Mouse (Mus musculus): ENCODE results near the gene Peg3.

Peg3 gene

DNA sequence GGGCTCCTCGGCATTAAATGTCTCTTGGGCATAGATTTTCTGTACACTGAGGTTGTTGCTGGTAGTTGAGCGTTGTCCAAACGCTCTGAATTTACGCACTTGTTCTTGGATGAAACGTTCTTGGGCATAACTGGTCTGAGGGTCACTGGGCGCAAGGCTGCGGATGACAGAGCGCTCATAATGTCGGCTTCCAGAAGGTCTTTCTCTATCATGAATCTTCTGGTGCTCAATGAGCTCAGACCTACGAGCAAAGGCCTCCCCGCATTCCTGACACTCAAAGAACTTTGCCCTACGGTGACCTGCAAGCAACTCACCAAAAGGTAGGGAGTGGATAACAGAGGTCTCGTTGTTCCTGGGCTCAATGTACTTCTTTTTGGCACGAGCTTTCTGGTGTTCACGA is 20.8 kb downstream of the Peg3 start:
- no peak for DNase-seq (ENCODE audit: low spot score in 2 of 2)

DNA sequence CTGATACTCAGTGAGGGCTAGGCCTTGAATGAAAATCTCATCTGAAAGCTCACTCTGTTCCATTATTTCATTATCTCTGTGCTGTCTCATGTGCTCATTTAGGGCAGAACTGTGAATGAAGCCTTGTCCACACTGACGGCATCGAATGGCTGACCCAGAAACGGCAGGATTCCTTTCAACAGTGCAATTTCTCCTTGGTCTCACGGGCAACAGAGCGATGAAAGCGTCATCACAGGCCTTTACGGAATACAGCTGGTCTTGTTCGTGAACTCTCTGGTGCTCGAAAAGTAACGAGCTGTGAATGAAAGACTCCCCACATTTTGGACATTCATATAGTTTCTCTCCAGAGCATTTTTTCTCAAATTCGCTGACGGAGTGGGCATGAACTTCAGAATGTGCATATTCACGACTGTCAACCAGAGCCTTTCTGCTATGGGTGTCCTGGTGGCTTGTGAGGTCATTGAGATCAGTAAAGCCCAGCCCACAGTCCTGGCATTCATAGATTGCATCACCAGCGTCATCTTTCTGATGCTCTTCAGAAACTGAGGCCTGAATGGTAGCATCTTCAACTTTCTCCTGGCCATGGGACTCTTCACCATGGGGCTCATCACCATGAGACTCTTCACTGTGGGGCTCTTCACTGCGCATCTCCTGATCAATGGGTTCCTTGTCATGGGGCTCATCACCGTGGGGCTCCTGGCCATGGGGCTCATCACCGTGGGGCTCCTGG is 21.6 kb downstream of the Peg3 start:
- no peak for DNase-seq (ENCODE audit: low spot score in 2 of 2)

DNA sequence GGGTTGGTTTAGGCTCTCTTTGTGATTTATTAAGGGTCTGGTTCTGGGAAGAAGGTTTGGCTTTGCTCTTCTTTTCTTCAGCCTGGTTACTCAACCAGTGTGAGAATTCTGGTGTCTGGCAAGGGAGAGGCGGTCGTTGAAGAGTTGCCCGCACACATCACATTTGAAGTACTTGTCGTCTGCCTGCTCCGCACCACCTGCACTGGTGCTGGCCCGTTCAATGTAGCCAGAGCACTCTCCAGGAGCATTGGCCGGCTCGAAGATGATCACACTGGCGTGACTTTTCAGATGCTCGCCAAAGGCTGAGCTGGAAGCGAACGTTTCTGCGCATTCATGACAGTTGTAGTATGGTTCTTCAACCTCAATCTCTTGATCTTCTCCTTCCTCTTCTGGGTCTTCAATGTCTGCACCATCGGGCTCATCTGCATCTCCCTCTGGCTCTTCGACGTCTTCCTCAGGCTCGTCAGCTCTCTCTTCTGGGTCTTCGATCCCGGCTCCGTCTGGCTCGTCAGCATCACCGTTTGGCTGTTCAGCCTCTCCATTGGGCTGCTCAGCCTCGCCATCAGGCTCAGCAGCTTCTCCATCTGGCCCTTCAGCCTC is 22.7 kb downstream of the Peg3 start:
- DNase-seq (ENCODE audit: low spot score in 2 of 2): no peak

DNA sequence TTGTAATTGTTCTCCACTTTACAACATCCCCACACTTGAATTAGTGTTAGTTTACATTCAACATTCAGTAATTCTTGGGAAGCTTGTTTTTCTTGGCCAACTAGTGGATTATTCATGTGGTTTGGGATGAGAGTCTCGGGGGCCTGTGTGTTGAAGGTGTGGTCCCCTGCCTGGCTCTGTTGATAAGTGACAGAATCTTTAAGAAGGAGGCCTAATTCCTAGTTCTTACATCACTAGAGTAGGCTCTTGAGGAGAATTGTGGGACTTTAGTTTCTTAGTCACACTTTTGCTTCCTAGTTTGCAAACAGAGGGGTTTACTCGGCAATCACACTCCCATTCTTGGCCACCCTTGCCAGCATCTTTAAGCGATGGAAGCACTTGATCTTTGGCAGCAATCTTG is 31.0 kb downstream of the Peg3 start:
- no peak for DNase-seq (ENCODE audit: low spot score in 2 of 2)

DNA sequence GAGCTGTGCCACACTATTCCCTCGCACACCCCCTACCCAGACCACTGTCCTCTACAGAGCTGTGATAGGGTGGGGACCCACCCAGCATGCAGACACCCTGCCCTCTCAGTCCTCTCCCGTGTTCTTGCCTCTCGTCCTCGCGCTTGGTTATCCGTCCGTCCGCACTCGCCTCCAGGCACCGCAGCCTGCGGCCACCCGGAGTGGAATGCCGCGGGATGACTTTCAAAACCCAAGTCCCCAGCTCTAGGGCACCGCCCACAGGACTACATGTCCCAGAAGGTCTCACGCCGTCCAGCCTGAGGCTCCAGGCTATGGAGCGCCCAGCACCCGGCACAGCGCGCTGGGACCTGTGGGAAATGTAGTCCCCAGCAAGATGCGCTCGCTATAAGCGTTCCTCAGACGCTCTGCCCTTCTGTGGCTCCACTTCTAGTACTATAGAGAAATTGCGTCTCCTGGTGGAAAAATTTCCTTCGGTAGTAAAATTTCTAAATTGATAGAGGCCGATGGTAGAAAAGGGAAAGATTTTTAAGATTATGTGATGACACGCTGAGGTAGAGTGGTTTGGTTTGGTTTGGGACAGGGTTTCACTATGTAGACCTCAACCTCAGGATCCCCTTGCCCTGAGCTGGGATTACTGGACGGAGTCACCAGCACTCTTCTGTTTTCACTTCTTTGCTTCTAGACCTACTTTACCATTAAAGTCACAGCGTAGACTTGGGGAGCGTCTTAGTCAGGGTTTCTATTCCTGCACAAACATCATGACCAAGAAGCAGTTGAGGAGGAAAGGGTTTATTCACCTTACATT is 33.8 kb downstream of the Peg3 start, which contains the start of gene Zim1:
TSS of gene Zim1 (minus strand) at position 210 of the 805 bp plus-strand sequence.
- peak; percentile 71 to 76 for DNase-seq (ENCODE audit: low spot score in 2 of 2)

DNA sequence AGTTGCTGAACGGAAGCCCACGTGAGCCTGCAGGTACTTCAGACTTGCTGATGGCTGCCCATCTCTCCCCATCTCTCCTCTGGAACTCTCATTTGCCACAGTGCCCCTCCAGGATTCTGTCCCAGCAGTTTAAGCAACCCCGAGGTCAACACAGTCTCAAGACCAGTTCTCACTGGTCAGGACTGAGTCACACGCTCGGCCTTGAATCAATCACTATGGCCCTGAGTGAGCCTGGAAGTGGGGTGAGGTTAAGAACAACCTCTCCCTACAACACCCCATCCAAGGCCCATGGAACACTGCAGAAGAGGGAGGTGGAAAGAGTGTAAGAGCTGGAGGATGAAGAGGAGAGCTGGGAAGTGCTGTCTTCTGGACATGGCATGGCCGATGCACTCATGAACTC is 44.7 kb downstream of the Peg3 start:
- DNase-seq (ENCODE audit: low spot score in 2 of 2): no peak

DNA sequence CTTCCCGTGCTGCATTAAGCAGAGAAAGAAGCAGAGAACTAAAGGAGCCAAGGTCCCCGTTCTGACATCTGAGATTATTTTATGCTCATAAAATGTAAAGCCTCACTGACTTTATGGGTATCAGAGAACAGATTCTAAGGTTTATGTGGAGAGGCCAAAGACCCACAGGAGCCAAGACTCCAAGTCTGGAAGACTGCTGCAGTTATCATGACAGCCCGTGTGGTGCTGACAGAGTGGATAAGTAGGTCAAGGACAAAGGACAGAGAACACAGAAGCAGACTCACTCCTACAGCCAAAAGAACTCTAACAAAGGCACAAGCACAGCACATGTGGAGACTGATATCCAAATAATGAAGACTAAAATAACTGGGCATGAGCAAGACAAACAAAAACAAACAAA is 63.5 kb downstream of the Peg3 start:
- no peak for DNase-seq (ENCODE audit: low spot score in 2 of 2)

DNA sequence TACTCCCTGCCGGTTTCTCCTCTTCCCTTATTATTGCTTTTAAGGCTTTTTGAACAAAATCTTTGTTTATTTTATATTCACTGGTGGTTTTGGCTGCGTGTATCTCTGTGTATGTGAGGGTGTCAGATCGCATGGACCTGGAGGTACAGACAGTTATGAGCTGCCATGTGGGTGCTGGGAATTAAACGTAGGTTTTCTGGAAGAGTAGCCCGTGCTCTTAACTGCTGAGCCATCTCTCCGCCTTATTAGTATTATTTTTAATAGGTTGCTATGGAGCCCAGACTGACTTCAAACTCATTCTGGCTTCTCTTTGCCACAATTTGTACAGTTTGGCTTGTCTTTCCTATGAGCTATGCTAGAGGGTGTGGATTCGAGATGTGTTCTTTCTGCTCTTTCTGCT is 66.8 kb downstream of the Peg3 start:
- DNase-seq (ENCODE audit: low spot score in 2 of 2): no peak

DNA sequence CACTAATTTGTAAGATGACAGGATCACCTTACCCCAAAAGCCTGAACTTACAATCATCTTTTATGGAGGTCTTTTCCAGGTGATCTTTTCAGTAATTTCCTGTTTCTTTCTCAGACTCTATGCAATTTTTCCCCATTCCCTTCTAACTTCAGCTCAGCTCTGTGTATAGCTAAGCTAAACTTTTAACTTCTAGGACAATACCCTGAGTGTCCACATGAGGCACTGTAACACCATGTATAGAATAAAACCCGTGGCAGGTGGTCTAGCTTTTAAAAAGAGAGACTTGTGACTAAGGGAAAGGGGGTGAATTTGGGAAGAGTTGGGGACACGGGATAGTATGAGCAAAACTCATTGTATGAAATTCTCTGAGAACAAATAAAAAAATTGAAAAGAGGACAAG is 70.6 kb downstream of the Peg3 start:
- peak in 1 of 2 experiments; percentile 8 for DNase-seq (ENCODE audit: low spot score in 2 of 2)

DNA sequence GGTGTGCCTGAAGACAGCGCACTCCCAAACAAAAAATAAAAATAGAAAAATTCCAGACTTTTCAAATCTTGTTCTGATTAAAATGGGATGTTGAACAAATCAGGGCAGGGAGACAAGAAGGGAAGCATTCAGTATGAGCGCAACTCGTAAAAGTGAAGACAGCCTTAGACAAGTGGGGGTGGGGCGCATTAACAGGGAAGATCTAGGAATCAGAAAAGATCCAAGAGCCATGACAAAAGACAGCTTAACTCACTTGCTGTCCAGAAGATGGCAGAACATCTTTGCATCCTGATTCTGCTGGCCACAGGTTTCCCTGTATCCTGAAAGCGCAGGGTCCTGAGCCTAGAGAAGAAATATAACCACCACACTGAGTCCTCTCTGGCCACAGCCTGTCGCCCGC is 71.6 kb downstream of the Peg3 start:
- DNase-seq (ENCODE audit: low spot score in 2 of 2): no peak
